Mouse (Mus musculus) cerebellum, adult 8-10 months (tissue): ENCODE measurements around the gene Fgl2.
A peak's percentile ranks its signal among the peaks of the same experiment; 100 is the strongest.

ENCODE experiments used
- DNase-seq: peaks from one replicate; pipeline ENCODE4 v3.0.0; 2022

Fgl2 gene

GRCm38 (mm10) chr5:21384252-21384960 lies 12.0 kb downstream of the Fgl2 start:
- DNase-seq = no peak

- DNase-seq = no peak
These were observed 12.5 kb downstream of the Fgl2 start for GRCm38 (mm10) chr5:21384976-21385375.

- no peak for DNase-seq
These were observed 14.0 kb downstream of the Fgl2 start for GRCm38 (mm10) chr5:21386432-21386831.

GRCm38 (mm10) chr5:21387340-21387739 lies 14.9 kb downstream of the Fgl2 start:
- no peak for DNase-seq

GRCm38 (mm10) chr5:21388855-21389254 lies 16.4 kb downstream of the Fgl2 start:
- DNase-seq = no peak

- no peak for DNase-seq
These were observed 19.4 kb downstream of the Fgl2 start for GRCm38 (mm10) chr5:21391616-21392384.

GRCm38 (mm10) chr5:21394562-21394961 lies 22.1 kb downstream of the Fgl2 start:
- DNase-seq = no peak

- DNase-seq = no peak
These were observed 22.9 kb downstream of the Fgl2 start for GRCm38 (mm10) chr5:21395205-21395840.

- DNase-seq = no peak
These were observed 38.8 kb downstream of the Fgl2 start for GRCm38 (mm10) chr5:21411261-21411666.

- DNase-seq = no peak
These were observed 39.6 kb downstream of the Fgl2 start for GRCm38 (mm10) chr5:21412056-21412455.

GRCm38 (mm10) chr5:21413322-21413721 lies 40.9 kb downstream of the Fgl2 start:
- DNase-seq = no peak

- DNase-seq = no peak
These were observed 41.8 kb downstream of the Fgl2 start for GRCm38 (mm10) chr5:21414116-21414820.

- DNase-seq = no peak
These were observed 46.2 kb downstream of the Fgl2 start for GRCm38 (mm10) chr5:21418613-21419012.

GRCm38 (mm10) chr5:21420609-21421008 lies 48.2 kb downstream of the Fgl2 start:
- no peak for DNase-seq

GRCm38 (mm10) chr5:21424614-21425602 lies 52.5 kb downstream of the Fgl2 start, which contains the start of the genes Ccdc146 and Fam185a:
Ccdc146 (minus strand) TSS chr5:21424677.
Fam185a (plus strand) TSS chr5:21424958.
- DNase-seq = peak; percentile 91

- DNase-seq = no peak
These were observed 54.2 kb downstream of the Fgl2 start for GRCm38 (mm10) chr5:21426666-21427065.
